Mouse (Mus musculus) spleen, adult 2 months (tissue): ENCODE measurements around the gene Kcnj14. TPM values are rescaled to one million over a fixed set of nuclear protein-coding genes. Genes with fewer than 3 reads are reported as not detected.

Experiments
- DNase-seq, 2 experiments: peaks; one replicate each; pipeline versions ENCODE4 v3.0.0 to v3.0.0-alpha.2; 2012 to 2021; ENCODE audit warnings: low spot score in 2 of 2, low read depth in 1 of 2
- H3K27ac ChIP-seq: fragments of 200-500 bp; 2 replicates; pipeline ENCODE4 v1.5.1; 2012; ENCODE audit warnings: low read length, inconsistent platforms; ENCODE audit not compliant: insufficient read depth
- H3K27me3 ChIP-seq: fragments of 200-500 bp; 2 replicates; pipeline ENCODE4 v1.6.1; 2012; ENCODE audit warnings: mild to moderate bottlenecking, moderate library complexity, low read length, inconsistent platforms; ENCODE audit not compliant: control insufficient read depth, insufficient read depth
- H3K36me3 ChIP-seq: fragments of 200-500 bp; 2 replicates; pipeline ENCODE4 v1.6.1; 2012; ENCODE audit warnings: mild to moderate bottlenecking, low read length, inconsistent platforms; ENCODE audit not compliant: control insufficient read depth, insufficient read depth
- H3K4me1 ChIP-seq: fragments of 200-500 bp; 2 replicates; pipeline ENCODE4 v1.6.1; 2011; ENCODE audit warnings: inconsistent platforms; ENCODE audit not compliant: control insufficient read depth, insufficient read depth, insufficient read length
- H3K4me3 ChIP-seq: fragments of 200-500 bp; 2 replicates; pipeline ENCODE4 v1.5.1; 2011; ENCODE audit warnings: mild to moderate bottlenecking, inconsistent platforms; ENCODE audit not compliant: insufficient read depth, insufficient read length; ENCODE audit errors: extremely low read depth
- CTCF ChIP-seq: fragments of 200-500 bp; IDR thresholded peaks from 2 replicates; pipeline ENCODE4 v1.5.1; 2011; ENCODE audit warnings: mild to moderate bottlenecking, inconsistent platforms; ENCODE audit not compliant: insufficient read depth, insufficient read length, insufficient replicate concordance; ENCODE audit errors: extremely low read depth
- POLR2A ChIP-seq: fragments of 200-500 bp; IDR thresholded peaks from 2 replicates; pipeline ENCODE4 v1.6.1; 2011; ENCODE audit warnings: low read depth, low read length, inconsistent platforms
- WGBS: fragments of 180-500 bp; shearing (Covaris S2); methylation state at CpG from one replicate; pipeline ENCODE4 v1.1.7; 2018; 5-methylcytosine and 5-hydroxymethylcytosine counted together
- polyA plus RNA-seq: library from polyadenylated mRNA; depleted of rRNA; stranded (reverse); fragments of >200 nt; gene quantifications from 2 replicates; pipeline ENCODE4 v1.2.3, GENCODE M21; 2012; rRNA removed

Gene Kcnj14
- polyA plus RNA-seq = 0.26 TPM in 1 of 2 replicates, not detected in the other

GRCm38 (mm10) chr7:45824598-45824997, at the start of gene Kcnj14:
Kcnj14 (minus strand) TSS chr7:45824782.
- DNase-seq = no peak
- Histone ChIP-seq H3K27ac (no peak within 1 kb of the TSS), H3K36me3 (peaks cover 24% of the 10 kb centered on the region), H3K4me3 (no peak within 1 kb of the TSS), H3K27me3 (no peaks in the 10 kb centered on the region), H3K4me1 (no peaks in the 10 kb centered on the region)
- no peak for TF ChIP-seq POLR2A
- no peak for TF ChIP-seq CTCF
- WGBS = 90% methylated on average over 7 of the region's 7 CpGs

GRCm38 (mm10) chr7:45873061-45873947, 48.7 kb upstream of the Kcnj14 start:
- WGBS = 3% methylated on average over 28 of the region's 28 CpGs

GRCm38 (mm10) chr7:45872624-45873023, 48.0 kb upstream of the Kcnj14 start, which contains the start of gene Kdelr1:
Kdelr1 (plus strand) TSS chr7:45872772.
- 0% methylated on average over 15 of the region's 18 CpGs for WGBS
- Histone ChIP-seq H3K36me3 (peaks cover 20% of the 10 kb centered on the region), H3K4me1 (peaks cover 7% of the 10 kb centered on the region; the same call in 1 of the 2 replicates), H3K4me3 (peak within 1 kb of the TSS; percentile 92), H3K27me3 (peaks cover 15% of the 10 kb centered on the region), H3K27ac (peak within 1 kb of the TSS; percentile 89)
- TF ChIP-seq POLR2A (no peak; the same call in 1 of the 2 replicates), CTCF (peak; percentile 99)
- DNase-seq = peak; percentile 71 to 88

More at GRCm38 (mm10) chr7:45873061-45873947, 48.7 kb upstream of the Kcnj14 start:
- Histone ChIP-seq H3K27me3 (peaks cover 15% of the 10 kb centered on the region), H3K27ac (peak overlapping the region; percentile 89), H3K36me3 (peaks cover 22% of the 10 kb centered on the region), H3K4me3 (peak overlapping the region; percentile 92), H3K4me1 (peaks cover 7% of the 10 kb centered on the region; the same call in 1 of the 2 replicates)
- no peak for TF ChIP-seq POLR2A
- TF ChIP-seq CTCF = no peak
- DNase-seq = peak; percentile 26 to 39

DNA sequence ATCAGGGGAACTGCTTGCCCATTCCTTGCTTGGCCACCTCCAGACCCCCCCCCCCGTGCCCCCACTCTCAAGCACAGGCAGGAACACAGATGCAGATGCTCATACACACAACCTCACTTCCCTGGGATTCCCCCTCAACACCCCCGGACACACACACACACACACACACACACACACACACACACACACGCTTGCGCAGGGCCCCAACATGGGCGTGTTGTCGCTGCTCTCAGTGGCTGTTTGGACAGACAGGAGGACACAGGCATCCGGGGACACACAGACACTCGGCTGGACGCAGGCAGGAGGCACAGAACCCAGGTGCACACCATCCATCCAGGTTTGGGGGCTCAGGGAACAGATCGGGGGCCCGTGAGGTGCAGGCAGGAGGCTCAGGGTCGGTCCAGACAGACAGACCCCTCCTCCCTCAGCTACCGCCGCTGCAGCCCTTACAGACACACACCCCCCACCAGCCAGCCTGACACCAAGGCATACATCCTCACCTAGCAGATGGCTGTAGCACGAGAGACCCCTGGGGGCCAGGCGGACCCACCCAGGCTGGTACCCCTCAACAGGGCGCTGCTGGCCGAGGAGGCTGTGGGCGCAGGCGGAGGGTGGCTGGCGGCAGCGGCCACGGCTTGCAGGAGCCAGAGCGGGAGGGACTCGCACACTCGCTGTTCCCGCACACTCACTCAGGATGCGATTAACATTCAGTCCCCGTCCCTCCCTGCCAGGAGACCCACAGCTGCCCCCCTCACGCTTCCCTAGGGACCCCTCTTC, 45.9 kb upstream of the Kcnj14 start:
- peaks cover 18% of the 10 kb centered on the region for H3K4me1 ChIP-seq
- peaks cover 16% of the 10 kb centered on the region for H3K27me3 ChIP-seq
- TF ChIP-seq CTCF (no peak), POLR2A (no peak)
- H3K4me3 ChIP-seq = no peak overlapping the region
- WGBS = 5% methylated on average over 29 of the region's 30 CpGs
- H3K36me3 ChIP-seq = peaks cover 9% of the 10 kb centered on the region
- no peak overlapping the region for H3K27ac ChIP-seq
- no peak for DNase-seq

DNA sequence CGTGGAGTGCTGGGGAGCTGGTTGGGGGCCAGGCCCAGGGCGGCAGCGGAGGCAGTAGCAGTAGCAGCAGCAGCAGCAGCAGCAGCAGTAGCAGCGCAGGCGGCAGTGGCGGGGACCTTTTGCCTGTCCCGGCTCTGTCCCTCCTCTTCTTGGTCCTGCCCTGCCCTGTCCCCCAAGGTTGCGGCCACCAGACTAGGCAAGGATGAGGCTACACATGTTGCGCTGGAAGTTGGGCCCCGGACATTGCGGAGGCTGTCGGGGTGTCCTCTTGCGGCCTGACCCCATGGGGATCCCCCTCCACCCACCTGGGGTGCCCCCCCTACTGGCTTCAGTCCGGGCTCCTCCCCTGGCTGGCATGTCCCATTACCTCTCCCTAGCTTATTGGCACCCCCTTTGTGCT, 45.2 kb upstream of the Kcnj14 start:
- no peak for DNase-seq
- peaks cover 18% of the 10 kb centered on the region for H3K4me1 ChIP-seq
- H3K36me3 ChIP-seq = peaks cover 5% of the 10 kb centered on the region; the same call in 1 of the 2 replicates
- TF ChIP-seq POLR2A (no peak), CTCF (no peak)
- no peak overlapping the region for H3K4me3 ChIP-seq
- WGBS = 4% methylated on average over 12 of the region's 14 CpGs
- H3K27ac ChIP-seq = no peak overlapping the region
- peaks cover 16% of the 10 kb centered on the region for H3K27me3 ChIP-seq

DNA sequence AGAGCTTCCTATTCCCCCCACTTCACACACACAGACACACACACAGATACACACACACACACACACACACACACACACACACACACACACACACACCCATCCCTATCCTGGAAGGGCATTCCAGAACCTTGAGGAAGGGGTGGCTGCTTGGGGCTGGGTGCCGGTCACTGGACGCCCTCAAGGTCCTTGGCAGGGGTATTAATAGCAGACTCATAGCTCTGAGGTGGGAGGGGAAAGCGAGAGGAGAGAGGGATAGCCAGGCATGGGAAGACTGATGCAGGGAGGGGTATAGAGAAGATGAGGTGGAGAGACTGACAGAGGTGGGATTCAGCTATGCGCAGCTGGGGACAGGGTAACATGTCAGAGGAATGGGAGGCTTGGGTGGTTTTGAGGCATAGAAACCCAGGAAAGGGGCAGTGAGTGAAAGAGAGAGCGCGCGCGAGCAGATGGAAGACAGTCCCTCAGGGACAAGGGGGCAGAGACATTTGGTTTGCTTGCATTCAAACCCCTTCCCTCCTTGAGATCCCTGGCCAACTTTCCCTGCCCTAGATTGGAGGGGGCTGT, 44.6 kb upstream of the Kcnj14 start:
- TF ChIP-seq CTCF = no peak
- TF ChIP-seq POLR2A = no peak
- no peak for DNase-seq
- Histone ChIP-seq H3K27ac (no peak overlapping the region), H3K27me3 (peaks cover 16% of the 10 kb centered on the region), H3K4me1 (peaks cover 18% of the 10 kb centered on the region), H3K36me3 (peaks cover 1% of the 10 kb centered on the region; the same call in 1 of the 2 replicates), H3K4me3 (no peak overlapping the region)
- WGBS = 61% methylated on average over 8 of the region's 8 CpGs
